Mouse (Mus musculus) kidney, postnatal 10 days (tissue): ENCODE data around the gene Zbtb9.
A peak's percentile ranks its signal among the peaks of the same experiment; 100 is the strongest.
"Not testable (repeated sequence)": the region's sequence is repeated elsewhere in the genome, so short reads cannot be mapped to it uniquely, and the experiment has no call there.

Source experiments
- DNase-seq: peaks from one replicate; pipeline ENCODE4 v3.0.0; 2021; ENCODE audit warnings: mixed read lengths

The Zbtb9 gene

GRCm38 (mm10) chr17:26972107-26972506, 860 bp upstream of the Zbtb9 start:
- DNase-seq, result no peak

DNA sequence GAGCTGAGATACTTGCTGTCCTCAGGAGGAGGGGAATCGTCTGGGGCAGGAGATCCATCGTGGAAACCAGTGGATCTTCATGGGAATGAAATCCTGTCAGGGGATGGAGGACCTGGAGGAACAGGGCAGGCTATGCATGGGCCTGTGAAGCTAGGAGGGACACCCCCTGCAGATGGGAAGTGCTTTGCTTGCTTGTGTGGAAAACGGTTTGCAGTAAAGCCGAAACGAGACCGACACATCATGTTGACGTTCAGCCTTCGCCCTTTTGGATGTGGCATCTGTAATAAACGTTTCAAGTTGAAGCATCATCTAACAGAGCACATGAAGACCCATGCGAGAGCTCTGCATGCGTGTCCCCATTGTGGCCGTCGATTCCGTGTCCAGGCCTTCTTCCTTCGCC, 1.6 kb downstream of the Zbtb9 start:
- DNase-seq, result no peak

- no peak for DNase-seq
These were observed 2.4 kb downstream of the Zbtb9 start for GRCm38 (mm10) chr17:26975415-26975814.

GRCm38 (mm10) chr17:26977354-26977753, 4.4 kb downstream of the Zbtb9 start:
- not testable (repeated sequence) for DNase-seq

- no peak for DNase-seq
These were observed 6.5 kb downstream of the Zbtb9 start for GRCm38 (mm10) chr17:26979426-26979825.

DNA sequence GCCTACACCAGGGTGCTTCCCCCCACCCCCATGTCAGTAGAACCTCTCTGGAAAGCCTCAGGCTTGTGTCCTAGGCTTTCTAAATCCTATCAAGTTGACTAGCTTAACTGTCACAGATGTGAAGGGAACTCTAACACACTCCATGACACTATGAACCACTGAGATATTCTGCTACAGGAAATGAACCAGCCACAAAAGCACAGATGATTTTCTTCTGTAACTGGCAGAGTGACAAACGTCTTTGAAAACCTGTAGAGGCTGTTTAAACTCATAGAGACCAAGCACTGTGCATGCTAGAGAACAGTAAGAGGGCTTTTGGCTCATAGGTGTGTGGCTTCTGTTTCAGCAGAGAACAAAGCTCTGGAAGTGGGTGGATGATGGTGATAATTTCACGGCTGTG, 8.1 kb downstream of the Zbtb9 start:
- DNase-seq, result no peak

DNA sequence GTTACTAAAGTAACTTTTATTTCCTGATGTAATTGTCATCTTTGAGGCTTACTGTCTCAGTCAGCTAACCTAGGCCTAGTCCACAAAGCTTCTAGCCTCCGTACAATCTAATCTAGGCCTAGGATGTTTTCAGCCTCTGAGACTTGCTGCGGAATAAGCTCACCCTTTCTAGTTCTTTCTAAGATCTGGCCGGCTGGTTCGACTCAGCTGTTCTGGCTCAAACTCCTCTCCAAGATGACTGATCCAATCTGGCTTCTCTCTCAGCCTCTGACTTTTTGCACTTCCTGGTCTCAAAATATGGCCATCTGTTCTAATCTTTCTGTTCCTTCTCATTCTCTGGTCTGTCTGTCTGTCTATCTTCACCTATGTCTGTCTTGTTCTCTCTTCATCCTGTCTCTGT, 10.4 kb downstream of the Zbtb9 start:
- DNase-seq, result peak; percentile 53

GRCm38 (mm10) chr17:26985503-26986179, 12.7 kb downstream of the Zbtb9 start:
- DNase-seq, result no peak

DNA sequence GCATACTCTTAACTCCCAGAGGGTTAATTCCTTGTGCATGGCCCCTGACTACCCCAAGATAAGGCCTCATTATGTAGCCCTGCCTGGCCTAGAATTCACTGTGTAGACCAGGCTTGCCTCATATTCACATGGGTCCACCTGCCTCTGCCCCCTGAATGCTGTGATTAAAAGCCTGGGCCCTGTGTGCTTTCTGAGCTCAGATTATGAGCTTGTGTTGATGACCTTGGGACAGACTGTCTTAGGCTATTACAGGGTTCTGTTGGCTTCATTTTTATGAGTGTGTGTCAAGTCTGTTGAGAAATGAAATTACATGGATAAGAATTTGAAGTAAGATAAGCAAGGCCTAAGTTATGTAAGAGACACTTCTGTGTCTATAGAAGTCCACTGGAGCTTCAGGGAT, 17.6 kb downstream of the Zbtb9 start:
- DNase-seq, result no peak

- peak; percentile 87 for DNase-seq
These were observed 21.4 kb downstream of the Zbtb9 start for GRCm38 (mm10) chr17:26994410-26994809.

GRCm38 (mm10) chr17:26995006-26995405, 22.0 kb downstream of the Zbtb9 start:
- no peak for DNase-seq

- DNase-seq, result no peak
These were observed 22.6 kb downstream of the Zbtb9 start for GRCm38 (mm10) chr17:26995562-26995961.

- DNase-seq, result no peak
These were observed 24.7 kb downstream of the Zbtb9 start for GRCm38 (mm10) chr17:26997661-26998060.

- DNase-seq, result no peak
These were observed 25.3 kb downstream of the Zbtb9 start for GRCm38 (mm10) chr17:26998283-26998682.

DNA sequence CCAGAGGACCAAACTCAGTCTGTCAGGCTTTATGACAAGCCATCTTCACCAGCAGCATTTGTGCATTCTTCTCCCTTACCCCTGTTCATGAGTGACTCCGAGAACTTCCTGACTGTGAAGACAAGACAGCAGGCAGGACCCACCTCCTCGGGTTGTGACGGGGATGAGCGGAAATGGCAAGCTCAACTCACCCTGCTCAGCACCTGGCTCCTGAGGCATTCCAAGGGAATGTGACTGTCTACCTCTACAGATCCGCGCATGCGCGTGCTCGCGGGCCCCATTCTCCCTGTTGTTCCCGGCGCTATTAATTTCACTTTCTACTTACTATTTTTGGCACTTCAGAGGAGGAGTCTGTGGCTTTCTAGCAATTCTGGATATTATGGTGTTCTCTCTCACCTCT, 27.0 kb downstream of the Zbtb9 start:
- peak; percentile 58 for DNase-seq

- peak; percentile 37 for DNase-seq
These were observed 28.2 kb downstream of the Zbtb9 start for GRCm38 (mm10) chr17:27001151-27001550.

DNA sequence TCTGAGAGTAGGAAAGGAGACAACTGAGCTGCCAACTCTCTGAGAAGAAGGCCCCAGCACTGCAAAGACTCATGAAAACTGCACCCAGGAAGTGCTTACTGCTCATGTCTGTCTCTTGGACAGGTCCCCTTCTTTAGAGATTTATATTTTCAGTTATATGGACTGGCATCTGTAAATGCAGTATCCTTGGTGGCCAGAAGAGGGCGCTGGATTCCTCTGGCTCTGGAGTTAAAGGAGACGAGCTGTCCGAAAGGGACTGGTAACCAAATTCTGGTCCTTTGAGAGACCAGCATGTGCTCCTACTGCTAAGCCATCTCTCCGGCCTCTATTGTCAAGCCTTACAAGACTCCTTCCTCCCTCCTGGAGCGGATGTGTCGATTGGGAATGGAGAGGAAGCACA, 28.9 kb downstream of the Zbtb9 start:
- peak; percentile 29 for DNase-seq

GRCm38 (mm10) chr17:27004431-27004830, 31.5 kb downstream of the Zbtb9 start:
- DNase-seq, result peak; percentile 79

- DNase-seq, result no peak
These were observed 32.0 kb downstream of the Zbtb9 start for GRCm38 (mm10) chr17:27004903-27005485.

DNA sequence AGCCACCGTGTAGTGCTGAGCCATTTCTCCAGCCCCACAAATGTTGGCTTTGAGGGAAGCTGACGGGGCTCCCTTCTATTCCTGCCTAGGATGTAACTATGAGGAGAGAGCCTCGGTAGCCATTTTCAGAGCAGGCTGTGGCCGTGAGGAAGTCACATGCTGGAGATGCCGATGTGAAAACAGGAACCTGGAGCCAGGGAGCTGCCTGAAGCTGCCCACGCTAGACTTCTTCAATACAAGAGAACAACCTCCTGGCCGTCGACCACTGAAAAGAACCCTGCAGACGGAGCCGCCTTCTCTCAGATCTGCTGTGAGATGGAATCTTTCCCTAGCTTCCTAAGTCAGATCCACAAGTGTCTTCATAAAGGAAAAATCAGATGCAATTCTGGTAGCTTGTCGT, 32.7 kb downstream of the Zbtb9 start:
- no peak for DNase-seq

DNA sequence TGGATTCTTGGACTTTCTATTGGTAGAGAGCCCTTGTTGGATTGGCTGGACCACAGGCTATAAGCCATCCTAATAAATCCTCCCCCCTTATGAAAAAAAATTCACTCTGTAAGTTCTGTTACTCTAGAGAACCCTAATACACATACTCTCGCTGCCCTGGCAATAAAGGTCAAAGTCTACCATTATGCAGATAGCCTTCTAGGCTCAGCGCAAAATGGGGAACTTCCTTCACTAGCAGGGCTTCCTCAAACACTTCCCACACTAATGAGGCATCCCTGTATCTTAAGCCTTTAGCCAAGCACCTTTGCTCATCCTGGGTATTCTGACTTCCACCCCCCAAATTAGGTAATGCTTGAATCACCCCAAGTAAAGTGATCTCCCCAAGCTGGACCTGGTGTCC, 35.3 kb downstream of the Zbtb9 start:
- no peak for DNase-seq

DNA sequence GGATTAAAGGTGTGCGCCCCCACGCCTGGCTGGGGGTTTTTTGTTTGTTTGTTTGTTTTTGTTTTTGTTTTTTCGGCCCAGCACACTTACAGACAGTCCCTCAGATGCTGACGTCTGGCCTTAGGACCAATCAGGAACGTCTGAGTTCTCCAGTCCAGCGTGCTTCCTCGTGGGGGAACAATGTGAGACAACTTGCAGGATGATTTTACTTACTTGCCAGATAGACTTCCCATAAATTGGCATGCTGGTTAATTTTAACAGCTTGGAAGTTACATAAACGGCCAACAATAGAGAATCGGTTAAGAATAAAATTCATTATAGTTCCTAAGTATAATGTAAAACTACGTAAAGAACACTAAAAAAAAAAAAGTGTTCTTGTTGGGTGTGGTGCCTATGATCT, 38.2 kb downstream of the Zbtb9 start:
- no peak for DNase-seq

DNA sequence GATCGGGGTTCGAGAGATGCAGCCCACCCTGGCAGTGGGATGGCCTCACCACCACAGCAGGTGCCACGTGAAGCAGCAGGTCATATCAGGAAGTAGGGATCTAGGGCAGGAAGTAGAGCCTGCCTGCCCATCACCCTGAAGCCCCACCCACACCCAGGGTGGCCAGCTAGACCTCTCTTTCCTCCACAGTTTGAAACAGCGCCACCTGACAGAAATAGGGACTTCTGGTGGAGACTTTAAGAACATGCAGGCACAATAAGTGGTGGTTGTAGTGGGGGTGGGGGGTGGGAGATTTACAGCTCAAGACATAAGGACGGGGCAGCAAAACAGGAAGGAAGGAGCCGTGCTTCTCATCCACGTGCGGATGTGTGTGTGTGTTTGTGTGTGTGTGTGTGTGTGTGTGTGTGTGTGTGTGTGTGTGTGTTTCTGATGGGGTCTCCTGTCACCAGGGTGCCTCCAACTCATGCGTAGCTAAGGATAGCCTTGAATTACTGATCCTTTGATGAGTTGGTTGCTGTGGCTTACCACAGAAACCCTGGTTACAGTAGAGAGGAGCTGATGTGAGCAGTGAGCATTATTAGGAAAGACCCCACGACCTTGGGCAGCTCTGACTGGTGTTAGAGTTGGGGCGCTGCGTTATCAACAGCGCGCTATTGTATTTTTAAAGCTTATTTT, 39.2 kb downstream of the Zbtb9 start:
- peak; percentile 48 for DNase-seq

DNA sequence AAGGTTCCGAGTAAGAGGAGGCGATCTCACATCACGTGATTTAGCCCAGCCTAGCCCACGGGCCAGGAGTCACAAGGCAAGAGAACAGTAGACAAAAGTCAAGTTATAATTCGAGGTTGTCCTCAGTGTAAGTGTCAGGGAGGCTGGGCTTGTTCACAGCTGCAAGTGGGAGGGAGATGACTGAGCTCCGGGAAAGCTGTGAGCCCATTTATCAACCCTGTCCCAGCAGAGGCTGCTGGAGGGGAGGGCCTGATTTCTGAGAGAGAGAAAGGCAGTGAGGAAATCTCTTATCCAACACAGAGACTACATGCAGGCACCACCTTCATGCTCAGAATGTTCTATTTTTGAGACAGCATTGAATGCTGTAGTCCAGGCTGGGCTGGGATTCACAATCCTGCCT, 39.9 kb downstream of the Zbtb9 start:
- DNase-seq, result no peak
